Comparison of ENCODE assay signal across 8 mouse cellular contexts in the genomic region with DNA sequence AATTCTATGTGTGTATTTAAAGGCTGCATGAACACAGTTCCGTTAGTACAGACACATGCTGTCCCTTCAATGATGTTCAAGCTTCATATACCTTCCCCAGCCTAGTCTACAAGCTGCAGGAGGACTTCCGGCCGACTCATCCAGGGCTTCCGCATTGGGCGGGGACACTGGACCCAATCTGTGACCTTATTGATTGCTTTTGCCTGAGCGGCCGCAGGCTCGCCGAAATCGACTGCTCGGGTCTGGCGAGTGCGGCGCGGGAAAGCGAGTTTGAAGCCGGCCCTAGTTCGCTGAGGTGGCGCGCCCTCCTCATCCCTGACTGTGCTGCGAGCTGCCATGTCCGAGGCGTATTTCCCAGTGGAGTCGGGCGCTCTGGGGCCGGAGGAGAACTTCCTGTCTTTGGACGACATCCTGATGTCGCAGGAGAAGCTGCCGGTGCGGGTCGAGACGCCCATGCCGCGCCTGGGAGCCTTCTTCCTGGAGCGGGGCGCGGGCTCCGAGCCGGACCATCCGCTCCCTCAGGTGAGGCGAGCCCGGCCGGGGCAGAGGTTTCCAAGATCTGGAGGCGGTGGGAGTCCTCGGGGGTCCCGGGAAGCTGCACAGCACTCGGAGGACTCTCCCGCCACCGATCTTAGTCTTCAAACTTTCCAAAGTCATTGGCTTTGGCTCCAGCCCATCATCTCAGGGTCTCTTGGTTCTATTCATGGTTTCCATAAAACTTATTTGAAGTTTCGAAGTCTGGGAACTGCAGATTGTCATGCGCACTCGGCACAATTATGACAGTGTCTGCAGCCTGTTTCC. TPM values are rescaled to one million over a fixed set of nuclear protein-coding genes. Genes with fewer than 3 reads are reported as not detected.
DNase-seq lines count a peak whose midpoint lies in the region; ATAC-seq lines count a peak whose summit lies in the region.

Gene Gins3, plus strand, starts transcription at position 192 of the 801 bp plus-strand sequence.

- H3K4me2 ChIP-seq in hindbrain, embryonic 14.5 days (replicated peaks) = peak within 1 kb of the TSS; percentile 71

- no peaks in the 10 kb centered on the region for H3K27me3 ChIP-seq in hindbrain, embryonic 14.5 days (ENCODE audit: control insufficient read depth, insufficient read depth, low read length)

- peak within 1 kb of the TSS; percentile 69 for H3K4me3 ChIP-seq in hindbrain, embryonic 14.5 days (replicated peaks; ENCODE audit: low read length)

- no peak within 1 kb of the TSS for H3K27ac ChIP-seq in hindbrain, embryonic 14.5 days

- peak; percentile 95 for DNase-seq in NIH3T3 (ENCODE audit: low read depth)
- peak; percentile 92 to 96 for DNase-seq in cerebellum, postnatal 10 days
- peak; percentile 75 to 86 for DNase-seq in frontal cortex, postnatal 14 days (ENCODE audit: low spot score in 2 of 2)
- DNase-seq in hindbrain, embryonic 14.5 days (ENCODE audit: low spot score) = peak; percentile 93
- DNase-seq in layer of hippocampus, postnatal 36 days = peak; percentile 89
- peak; percentile 96 for DNase-seq in lung, postnatal 36 days
- DNase-seq in retina, postnatal 1 day = peak; percentile 97
- DNase-seq in urinary bladder, adult 18-20 months (ENCODE audit: low spot score in 2 of 2) = peak; percentile 87 to 98

- ATAC-seq in hindbrain, embryonic 14.5 days (ENCODE audit: low FRiP score) = peak; percentile 94

- under 1% methylated on average over 52 of the region's 52 CpGs for WGBS in hindbrain, embryonic 14.5 days

- H3K36me3 ChIP-seq in hindbrain, embryonic 14.5 days (replicated peaks; ENCODE audit: control insufficient read depth, insufficient read depth) = no peaks in the 10 kb centered on the region

- H3K4me1 ChIP-seq in hindbrain, embryonic 14.5 days (replicated peaks; ENCODE audit: control insufficient read depth, insufficient read depth, low read length) = peaks cover 5% of the 10 kb centered on the region; the same call in 1 of the 2 replicates

- no peaks in the 10 kb centered on the region for H3K9me3 ChIP-seq in hindbrain, embryonic 14.5 days (ENCODE audit: control insufficient read depth, low read length)

- peak within 1 kb of the TSS; percentile 56 for H3K9ac ChIP-seq in hindbrain, embryonic 14.5 days

RNA-seq across cellular contexts. Expression of gene Gins3, which starts in this region (rescaled TPM):
- polyA plus RNA-seq in hindbrain, embryonic 14.5 days (2014; fragmentation: Nextera tagmentation; extraction: Ambion mirVana) = 7.8 and 7.9 TPM in 2 replicates
- 1 to 10 TPM; 1.6 to 1.8 TPM for total RNA-seq in layer of hippocampus, postnatal 36 days (2021)
